Mouse (Mus musculus): Measurements from ENCODE around the gene Igfn1. TPM values are rescaled to one million over a fixed set of nuclear protein-coding genes. Genes with fewer than 3 reads are reported as not detected.

The Igfn1 gene
- total and polyA plus RNA-seq, 3 experiments, result not detected

- Histone ChIP-seq H3K4me3 (replicated peaks in 1 of 3; ENCODE audit: low read depth in 2 of 3, low read length in 2 of 3, poor library complexity in 1 of 3) (no peak overlapping the region), H3K36me3 (replicated peaks in 1 of 2; ENCODE audit: control insufficient read depth in 1 of 2, insufficient read depth in 1 of 2, low read length in 1 of 2) (peaks cover 44 to 89% of the 10 kb centered on the region in 2 experiments), H3K79me2 (replicated peaks; ENCODE audit: control insufficient read depth, extremely low read depth, insufficient read depth, poor library complexity, severe bottlenecking) (no peaks in the 10 kb centered on the region), H3K4me1 (ENCODE audit: control insufficient read depth in 1 of 2, insufficient read depth in 2 of 2) (peaks cover 0 to 18% of the 10 kb centered on the region in 2 experiments; a peak in 2 of 4 replicates), H3K27ac (ENCODE audit: insufficient read depth, low read depth) (no peak overlapping the region), H3K4me2 (ENCODE audit: insufficient read depth, low read depth, poor library complexity, severe bottlenecking) (no peak overlapping the region), H3K9me3 (replicated peaks; ENCODE audit: low read length) (no peaks in the 10 kb centered on the region), H3K9ac (ENCODE audit: insufficient read depth, low read depth) (no peak overlapping the region), H3K27me3 (replicated peaks) (no peaks in the 10 kb centered on the region)
- no peak for DNase-seq (ENCODE audit: extremely low read depth)
- TF ChIP-seq USF1 (IDR thresholded peaks at IDR 0.05; ENCODE audit: low read depth, low read length) (no peak), SMC3 (IDR thresholded peaks at IDR 0.05; ENCODE audit: low read depth, low read length) (no peak), SIN3A (IDR thresholded peaks at IDR 0.05; ENCODE audit: low read length) (no peak), GABPA (IDR thresholded peaks at IDR 0.05; ENCODE audit: insufficient replicate concordance, low read depth, low read length) (no peak), UBTF (IDR thresholded peaks at IDR 0.05; ENCODE audit: low read depth, low read length) (no peak), BHLHE40 (IDR thresholded peaks at IDR 0.05; ENCODE audit: low read depth, low read length) (no peak), JUND (conservative IDR thresholded peaks at IDR 0.05; ENCODE audit: low read depth, low read length) (no peak)
- in situ Hi-C loops (cut with MboI; ENCODE audit: low pct_ligation_motif_present, low pct_unique_long_range_greater_than_20kb, low sequenced_read_pairs), result no loop called here
- dilution Hi-C loops (cut with MboI; ENCODE audit: extremely low pct_ligation_motif_present, extremely low pct_unique_long_range_greater_than_20kb, low sequenced_read_pairs), result no loop called here
Measured at GRCm38 (mm10) chr1:136031697-136032096, 25.6 kb upstream of the Igfn1 start.

- peaks cover 49 to 99% of the 10 kb centered on the region in 2 experiments for H3K36me3 ChIP-seq (replicated peaks in 1 of 2; ENCODE audit: control insufficient read depth in 1 of 2, insufficient read depth in 1 of 2, low read length in 1 of 2)
- TF ChIP-seq JUND (conservative IDR thresholded peaks at IDR 0.05; ENCODE audit: low read depth, low read length) (no peak), TCF12 (IDR thresholded peaks at IDR 0.05; ENCODE audit: low read depth, low read length) (no peak), JUN (IDR thresholded peaks at IDR 0.05; ENCODE audit: insufficient read depth, low read depth, low read length) (no peak), ZKSCAN1 (IDR thresholded peaks at IDR 0.05; ENCODE audit: borderline replicate concordance, low read depth, low read length) (no peak), RCOR1 (conservative IDR thresholded peaks at IDR 0.05; ENCODE audit: low read depth, low read length) (no peak), TBP (conservative IDR thresholded peaks at IDR 0.05; ENCODE audit: low read depth, low read length) (no peak), MAX (IDR thresholded peaks at IDR 0.05; ENCODE audit: low read length) (no peak), NELFE (IDR thresholded peaks at IDR 0.05; ENCODE audit: low read depth, low read length) (no peak)
- no peak for DNase-seq (ENCODE audit: extremely low read depth)
- H3K27ac ChIP-seq (ENCODE audit: insufficient read depth, low read depth), result no peak overlapping the region
- dilution Hi-C loops (cut with MboI; ENCODE audit: extremely low pct_ligation_motif_present, extremely low pct_unique_long_range_greater_than_20kb, low sequenced_read_pairs), result no loop called here
- peaks cover 0 to 18% of the 10 kb centered on the region in 2 experiments; a peak in 2 of 4 replicates for H3K4me1 ChIP-seq (ENCODE audit: control insufficient read depth in 1 of 2, insufficient read depth in 2 of 2)
- H3K9ac ChIP-seq (ENCODE audit: insufficient read depth, low read depth), result no peak overlapping the region
- no peak overlapping the region for H3K4me2 ChIP-seq (ENCODE audit: insufficient read depth, low read depth, poor library complexity, severe bottlenecking)
- in situ Hi-C loops (cut with MboI; ENCODE audit: low pct_ligation_motif_present, low pct_unique_long_range_greater_than_20kb, low sequenced_read_pairs), result no loop called here
- H3K9me3 ChIP-seq (replicated peaks; ENCODE audit: low read length), result no peaks in the 10 kb centered on the region
- no peak overlapping the region for H3K4me3 ChIP-seq (replicated peaks in 1 of 3; ENCODE audit: low read depth in 2 of 3, low read length in 2 of 3, poor library complexity in 1 of 3)
- no peaks in the 10 kb centered on the region for H3K79me2 ChIP-seq (replicated peaks; ENCODE audit: control insufficient read depth, extremely low read depth, insufficient read depth, poor library complexity, severe bottlenecking)
- no peaks in the 10 kb centered on the region for H3K27me3 ChIP-seq (replicated peaks)
Measured at GRCm38 (mm10) chr1:136030201-136030600, 24.1 kb upstream of the Igfn1 start.

Measured in CH12.LX (cell line).